Mouse (Mus musculus) lung, adult 2 months (tissue): ENCODE measurements at regions not wholly inside any gene's neighbourhood (a gene's known extent, or its start where the extent isn't known, plus 50 kb on each side); places are given as distances from the start of the nearest gene placed in this dataset.

ENCODE experiments used
- CTCF ChIP-seq: fragments of 200-500 bp; IDR thresholded peaks from 2 replicates; pipeline ENCODE4 v1.5.1; 2011; ENCODE audit warnings: mild to moderate bottlenecking, low read length, control low read depth; ENCODE audit not compliant: insufficient read depth
- POLR2A ChIP-seq: fragments of 200-500 bp; IDR thresholded peaks from 2 replicates; pipeline ENCODE4 v1.6.1; 2011; ENCODE audit warnings: low read depth, mild to moderate bottlenecking, control low read depth, low read length, borderline replicate concordance; ENCODE audit errors: extremely low read depth

DNA sequence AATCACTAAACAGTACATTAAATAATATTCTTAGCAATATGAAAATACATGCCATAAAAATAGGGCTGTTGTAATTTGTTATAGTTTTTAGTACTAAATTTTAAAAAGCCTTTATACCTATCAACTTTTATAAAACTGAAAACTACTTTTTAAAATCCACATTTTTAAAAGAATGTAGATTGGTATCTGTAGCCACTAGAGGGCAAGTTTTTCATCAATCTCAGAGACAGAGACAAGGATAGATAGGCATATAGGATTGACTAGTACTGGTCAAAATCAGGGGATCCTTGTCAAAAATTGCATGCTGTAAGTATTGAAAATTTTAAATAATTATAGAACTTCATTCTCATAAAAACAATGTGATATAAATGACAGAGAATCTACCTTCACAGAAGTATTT lies 431.0 kb downstream of the Mdfic start:
- TF ChIP-seq CTCF (no peak), POLR2A (no peak)
